Mouse (Mus musculus) heart, postnatal 0 days (tissue): ENCODE results near the gene Vars.

Source experiments
- CTCF ChIP-seq: IDR thresholded peaks from 2 replicates; pipeline ENCODE4 v1.5.1; 2016; ENCODE audit warnings: antibody characterized with exemption, control low read depth, low read depth
- EP300 ChIP-seq: IDR thresholded peaks from 2 replicates; pipeline ENCODE4 v1.6.1; 2016; ENCODE audit warnings: antibody characterized with exemption, low read depth

GRCm38 (mm10) chr17:35011440-35011839 lies 10.7 kb downstream of the Vars start:
- TF ChIP-seq CTCF (no peak), EP300 (no peak)
